Mouse (Mus musculus) A20 (cell line): ENCODE measurements around the gene Hdac7.

ENCODE experiments used
- DNase-seq: peaks from one replicate; pipeline ENCODE4 v3.0.0-alpha.2; 2011; ENCODE audit warnings: low read depth, low spot score

Hdac7 gene

GRCm38 (mm10) chr15:97767280-97768186 lies 76.8 kb downstream of the Hdac7 start, which contains the start of gene Rapgef3:
Gene Rapgef3, minus strand, starts transcription at chr15:97767972.
- peak; percentile 91 for DNase-seq

- peak; percentile 45 for DNase-seq
Measured at GRCm38 (mm10) chr15:97766594-97767279, 77.6 kb downstream of the Hdac7 start.

GRCm38 (mm10) chr15:97766194-97766593 lies 78.1 kb downstream of the Hdac7 start:
- DNase-seq, result peak; percentile 44

GRCm38 (mm10) chr15:97765090-97765794 lies 79.1 kb downstream of the Hdac7 start:
- DNase-seq, result no peak

- peak; percentile 47 for DNase-seq
Measured at GRCm38 (mm10) chr15:97764532-97764931, 79.8 kb downstream of the Hdac7 start.

- peak; percentile 70 for DNase-seq
Measured at GRCm38 (mm10) chr15:97763256-97764049, 80.8 kb downstream of the Hdac7 start.

- DNase-seq, result no peak
Measured at GRCm38 (mm10) chr15:97762733-97763132, 81.6 kb downstream of the Hdac7 start.

- no peak for DNase-seq
Measured at GRCm38 (mm10) chr15:97761438-97761837, 82.9 kb downstream of the Hdac7 start.

- DNase-seq, result no peak
Measured at GRCm38 (mm10) chr15:97760952-97761351, 83.3 kb downstream of the Hdac7 start.

- no peak for DNase-seq
Measured at GRCm38 (mm10) chr15:97760006-97760405, 84.3 kb downstream of the Hdac7 start.

GRCm38 (mm10) chr15:97755361-97755760 lies 88.9 kb downstream of the Hdac7 start:
- DNase-seq, result no peak

GRCm38 (mm10) chr15:97754476-97754875 lies 89.8 kb downstream of the Hdac7 start:
- DNase-seq, result no peak

- peak; percentile 20 for DNase-seq
Measured at GRCm38 (mm10) chr15:97752491-97752890, 91.8 kb downstream of the Hdac7 start.

- peak; percentile 77 for DNase-seq
Measured at GRCm38 (mm10) chr15:97751676-97752075, 92.6 kb downstream of the Hdac7 start.

- peak; percentile 90 for DNase-seq
Measured at GRCm38 (mm10) chr15:97750697-97751096, 93.6 kb downstream of the Hdac7 start.

GRCm38 (mm10) chr15:97749841-97750240 lies 94.5 kb downstream of the Hdac7 start:
- DNase-seq, result no peak

- DNase-seq, result peak; percentile 51
Measured at GRCm38 (mm10) chr15:97749397-97749796, 94.9 kb downstream of the Hdac7 start.

- no peak for DNase-seq
Measured at GRCm38 (mm10) chr15:97748964-97749363, 95.3 kb downstream of the Hdac7 start.

GRCm38 (mm10) chr15:97748309-97748708 lies 96.0 kb downstream of the Hdac7 start:
- peak; percentile 52 for DNase-seq

- no peak for DNase-seq
Measured at GRCm38 (mm10) chr15:97747486-97747885, 96.8 kb downstream of the Hdac7 start.

GRCm38 (mm10) chr15:97746748-97747147 lies 97.6 kb downstream of the Hdac7 start:
- DNase-seq, result no peak
